Mouse (Mus musculus) heart, adult 2 months (tissue): Measurements from ENCODE around the gene Pdxp. TPM values are rescaled to one million over a fixed set of nuclear protein-coding genes. Genes with fewer than 3 reads are reported as not detected.

Experiments
- DNase-seq, 2 experiments: peaks; one replicate each; pipeline ENCODE4 v3.0.0; 2021
- H3K27ac ChIP-seq: fragments of 200-600 bp; 2 replicates; pipeline ENCODE4 v1.8.1; 2022
- H3K27me3 ChIP-seq: fragments of 200-500 bp; 2 replicates; pipeline ENCODE4 v1.6.1; 2012; ENCODE audit warnings: mild to moderate bottlenecking, low read length, inconsistent platforms, mixed read lengths; ENCODE audit not compliant: control insufficient read depth, insufficient read depth
- H3K36me3 ChIP-seq: fragments of 200-500 bp; 2 replicates; pipeline ENCODE4 v1.6.1; 2012; ENCODE audit warnings: low read length, inconsistent platforms; ENCODE audit not compliant: control insufficient read depth, insufficient read depth
- H3K4me1 ChIP-seq: fragments of 200-500 bp; 2 replicates; pipeline ENCODE4 v1.6.1; 2011; ENCODE audit warnings: low read length; ENCODE audit not compliant: control insufficient read depth, insufficient read depth
- H3K4me3 ChIP-seq: fragments of 200-600 bp; 2 replicates; pipeline ENCODE4 v1.8.1; 2022
- H3K79me2 ChIP-seq: fragments of 200-500 bp; replicated peaks from 2 replicates; pipeline ENCODE4 v1.6.1; 2012; ENCODE audit warnings: mild to moderate bottlenecking, inconsistent platforms, low read length, moderate library complexity, mixed read lengths; ENCODE audit not compliant: control insufficient read depth, insufficient read depth
- H3K9ac ChIP-seq: fragments of 200-500 bp; 2 replicates; pipeline ENCODE4 v1.6.1; 2012; ENCODE audit warnings: low read depth, mild to moderate bottlenecking, control low read depth, inconsistent platforms, low read length, mixed read lengths
- CTCF ChIP-seq: fragments of 200-600 bp; IDR thresholded peaks from 2 replicates; pipeline ENCODE4 v1.8.1; 2022; ENCODE audit warnings: antibody characterized with exemption, mild to moderate bottlenecking, moderate library complexity
- EP300 ChIP-seq: fragments of 200-500 bp; IDR thresholded peaks from 2 replicates; pipeline ENCODE4 v1.6.1; 2011; ENCODE audit warnings: low read depth, low read length, control low read depth; ENCODE audit not compliant: insufficient read depth
- POLR2A ChIP-seq: fragments of 200-500 bp; IDR thresholded peaks from 2 replicates; pipeline ENCODE4 v1.6.1; 2011; ENCODE audit warnings: mild to moderate bottlenecking, low read depth, low read length, control low read depth; ENCODE audit not compliant: insufficient read depth
- WGBS: fragments of 180-500 bp; shearing (Covaris S2); methylation state at CpG from one replicate; pipeline ENCODE4 v1.1.7; 2018; 5-methylcytosine and 5-hydroxymethylcytosine counted together
- intact Hi-C: fragments of 180-260 bp; cut with DNase I; formaldehyde crosslinking; loops from one replicate; pipeline ENCODE4 v1.15.1; 2025
- polyA plus RNA-seq: library from polyadenylated mRNA; depleted of rRNA; stranded (reverse); fragments of >200 nt; gene quantifications from 2 replicates; pipeline ENCODE4 v1.2.3, GENCODE M21; 2012
- total RNA-seq, 2 experiments: library from RNA; stranded (reverse); gene quantifications; 2 replicates each; pipeline ENCODE4 v1.2.3; 2021

Gene Pdxp
- total and polyA plus RNA-seq, 3 experiments, result 0.81 to 2.0 (median 0.86) TPM

DNA sequence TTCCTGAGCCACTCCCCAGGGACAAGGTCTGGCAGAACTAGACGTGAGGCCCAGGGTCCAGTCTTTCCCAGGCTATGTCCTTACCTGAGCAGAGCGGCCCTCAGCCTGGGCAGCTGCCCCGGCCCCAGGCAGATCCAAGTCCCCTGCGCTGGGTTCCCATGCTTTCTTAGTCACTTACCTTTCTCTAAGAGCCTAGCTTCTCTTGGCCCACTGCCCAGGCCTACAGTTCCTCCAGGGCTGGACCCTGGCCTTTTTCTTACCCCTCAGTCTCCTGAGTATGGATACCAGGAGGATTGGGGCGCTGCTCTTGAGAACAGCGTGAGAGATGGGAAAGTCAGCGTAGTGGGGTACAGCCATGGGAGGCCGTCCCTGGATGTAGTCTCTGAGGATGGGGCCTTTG lies 33.3 kb upstream of the Pdxp start:
- H3K36me3 ChIP-seq, result no peaks in the 10 kb centered on the region
- H3K79me2 ChIP-seq, result no peaks in the 10 kb centered on the region
- no peak for DNase-seq
- peaks cover 5% of the 10 kb centered on the region for H3K4me1 ChIP-seq
- no peak overlapping the region for H3K4me3 ChIP-seq
- intact Hi-C loops, result no loop called here
- no peak overlapping the region for H3K27ac ChIP-seq
- no peak overlapping the region for H3K9ac ChIP-seq
- 89% methylated on average over 8 of the region's 8 CpGs for WGBS
- TF ChIP-seq POLR2A (no peak), CTCF (no peak)
- no peaks in the 10 kb centered on the region for H3K27me3 ChIP-seq

DNA sequence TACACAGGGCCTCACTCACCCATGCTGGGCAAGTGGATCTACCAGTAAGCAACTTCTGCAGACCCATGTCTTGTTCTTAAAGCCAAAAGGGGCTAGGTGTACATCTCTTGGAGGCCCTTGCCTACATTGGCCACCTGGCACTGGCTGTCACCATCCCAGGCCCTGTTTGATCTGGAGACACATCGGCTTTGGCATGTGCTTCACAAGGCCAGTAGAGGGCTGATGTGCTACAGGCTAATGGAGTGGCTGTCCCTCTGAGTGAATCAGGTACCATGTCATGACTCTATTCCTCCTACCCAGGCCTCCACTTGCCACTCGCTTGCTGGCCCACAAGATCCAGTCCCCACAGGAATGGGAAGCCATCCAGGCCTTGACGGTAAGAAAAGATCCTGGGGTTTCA lies 31.9 kb upstream of the Pdxp start:
- no peaks in the 10 kb centered on the region for H3K79me2 ChIP-seq
- no peak overlapping the region for H3K4me3 ChIP-seq
- H3K36me3 ChIP-seq, result no peaks in the 10 kb centered on the region
- 89% methylated on average over 3 of the region's 3 CpGs for WGBS
- no peak overlapping the region for H3K27ac ChIP-seq
- no peak for DNase-seq
- intact Hi-C loops, result no loop called here
- H3K4me1 ChIP-seq, result peaks cover 2% of the 10 kb centered on the region; the same call in 1 of the 2 replicates
- H3K27me3 ChIP-seq, result no peaks in the 10 kb centered on the region
- no peak overlapping the region for H3K9ac ChIP-seq
- no peak for TF ChIP-seq EP300
- TF ChIP-seq CTCF, result no peak
- no peak for TF ChIP-seq POLR2A

DNA sequence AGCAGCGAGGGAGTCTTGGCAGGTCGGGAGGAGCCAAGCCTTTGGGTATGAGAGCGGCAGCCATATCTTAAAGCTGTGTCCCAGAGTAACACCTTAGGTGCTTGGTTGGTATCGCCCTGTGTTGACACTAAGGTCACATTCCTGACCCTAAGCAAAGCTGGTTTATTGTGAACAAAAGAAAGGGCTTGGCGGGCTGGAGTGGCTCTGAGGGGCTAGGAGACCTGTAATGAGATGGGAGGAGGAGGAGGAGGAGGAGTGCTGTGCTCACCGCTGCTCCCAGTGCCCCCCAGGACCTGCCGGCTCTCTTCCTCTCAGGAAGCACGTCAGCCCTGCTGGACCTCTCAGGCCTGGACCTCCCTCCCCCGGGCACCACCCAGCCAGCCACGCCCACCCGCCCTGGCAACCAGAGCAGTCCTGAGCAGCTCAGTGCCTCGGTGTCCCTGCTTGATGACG lies 24.3 kb upstream of the Pdxp start:
- H3K36me3 ChIP-seq, result no peaks in the 10 kb centered on the region
- DNase-seq, result no peak
- H3K9ac ChIP-seq, result no peak overlapping the region

DNA sequence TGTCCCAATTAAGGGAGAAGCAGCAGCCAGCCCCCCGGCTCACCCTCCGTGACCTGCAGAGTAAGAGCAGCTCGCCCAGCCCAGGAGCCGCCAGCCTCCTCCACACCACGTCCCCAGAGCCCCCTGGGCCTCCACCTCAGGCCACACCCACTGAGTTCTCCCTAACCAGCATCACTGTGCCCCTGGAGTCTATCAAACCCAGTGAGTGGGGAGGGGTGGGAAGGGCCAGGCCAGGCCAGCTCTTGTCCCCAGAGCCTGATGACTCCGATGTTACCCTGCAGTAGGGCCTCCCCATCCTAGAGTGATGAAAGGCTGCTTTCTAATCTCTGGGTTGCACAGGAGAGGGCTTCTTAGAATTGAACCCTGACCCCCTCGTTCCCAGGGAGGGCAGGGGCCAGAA lies 21.3 kb upstream of the Pdxp start:
- no peaks in the 10 kb centered on the region for H3K36me3 ChIP-seq
- H3K4me3 ChIP-seq, result no peak overlapping the region
- no peak overlapping the region for H3K27ac ChIP-seq
- intact Hi-C loops, result loop anchor here (5.0 kb wide), 1 partner anchor 640 kb away; no protein-coding TSS in a partner anchor
- H3K27me3 ChIP-seq, result no peaks in the 10 kb centered on the region
- DNase-seq, result no peak
- no peaks in the 10 kb centered on the region for H3K79me2 ChIP-seq
- no peak overlapping the region for H3K9ac ChIP-seq
- WGBS, result 70% methylated on average over 7 of the region's 7 CpGs
- no peaks in the 10 kb centered on the region; the same call in 1 of the 2 replicates for H3K4me1 ChIP-seq
- TF ChIP-seq EP300 (no peak), POLR2A (no peak), CTCF (no peak)

More for the DNA sequence above, 24.3 kb upstream of the Pdxp start:
- Histone ChIP-seq H3K27ac (no peak overlapping the region), H3K4me3 (no peak overlapping the region), H3K27me3 (no peaks in the 10 kb centered on the region), H3K79me2 (no peaks in the 10 kb centered on the region), H3K4me1 (no peaks in the 10 kb centered on the region)
- no peak for TF ChIP-seq POLR2A
- TF ChIP-seq EP300, result no peak
- no peak for TF ChIP-seq CTCF
- WGBS, result 48% methylated on average over 13 of the region's 13 CpGs
- intact Hi-C loops, result no loop called here

DNA sequence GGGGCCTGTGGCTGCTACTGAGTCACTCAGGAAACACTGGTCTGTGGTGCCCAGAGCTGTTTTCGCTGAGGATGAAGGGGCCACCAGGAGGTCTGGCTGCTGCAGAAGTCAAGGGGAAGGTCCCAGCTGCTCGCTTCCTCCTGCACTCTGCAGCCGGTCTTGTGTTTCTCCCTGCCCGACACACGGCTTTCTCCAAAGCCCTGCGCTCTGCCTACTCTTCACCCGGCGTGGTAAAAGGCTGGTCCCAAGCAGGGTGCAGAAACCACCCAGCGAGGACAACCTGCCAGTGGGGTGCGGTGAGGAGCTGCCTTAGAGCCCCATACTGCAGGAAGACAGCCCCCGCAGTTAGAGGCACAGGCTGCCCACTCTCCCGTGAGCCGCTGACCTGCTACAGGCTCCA lies 19.0 kb upstream of the Pdxp start:
- Histone ChIP-seq H3K9ac (no peak overlapping the region), H3K27ac (no peak overlapping the region), H3K27me3 (no peaks in the 10 kb centered on the region), H3K4me1 (no peaks in the 10 kb centered on the region; the same call in 1 of the 2 replicates), H3K79me2 (no peaks in the 10 kb centered on the region), H3K4me3 (no peak overlapping the region), H3K36me3 (no peaks in the 10 kb centered on the region)
- WGBS, result 68% methylated on average over 13 of the region's 13 CpGs
- intact Hi-C loops, result loop anchor here (5.0 kb wide), 1 partner anchor 638 kb away; no protein-coding TSS in a partner anchor
- no peak for DNase-seq
- TF ChIP-seq POLR2A (no peak), CTCF (no peak), EP300 (no peak)

DNA sequence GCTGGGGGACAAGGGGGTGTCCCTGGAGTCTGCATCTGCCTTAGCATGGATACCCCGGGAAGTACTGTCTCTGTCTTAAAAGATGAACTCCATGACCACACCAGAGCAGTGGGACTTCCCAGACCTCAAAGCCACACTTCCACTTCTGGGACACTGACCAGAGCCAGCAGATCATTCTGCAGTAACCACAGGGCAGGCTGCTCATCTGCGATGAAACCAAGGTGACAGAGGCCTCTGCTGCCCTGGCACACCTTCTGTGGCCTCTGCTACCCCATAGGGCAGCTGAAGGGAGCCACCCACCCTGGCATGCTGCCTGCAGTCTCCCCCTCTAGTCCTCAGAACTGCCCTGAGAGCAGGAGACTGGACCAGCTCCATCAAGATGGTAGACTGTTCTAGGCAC lies 18.0 kb upstream of the Pdxp start:
- Histone ChIP-seq H3K27ac (no peak overlapping the region), H3K79me2 (no peaks in the 10 kb centered on the region), H3K4me3 (no peak overlapping the region), H3K9ac (no peak overlapping the region), H3K27me3 (no peaks in the 10 kb centered on the region), H3K4me1 (peaks cover under 1% of the 10 kb centered on the region; the same call in 1 of the 2 replicates), H3K36me3 (no peaks in the 10 kb centered on the region)
- DNase-seq, result no peak
- intact Hi-C loops, result no loop called here
- WGBS, result 60% methylated on average over 2 of the region's 2 CpGs
- no peak for TF ChIP-seq POLR2A
- no peak for TF ChIP-seq EP300
- no peak for TF ChIP-seq CTCF

DNA sequence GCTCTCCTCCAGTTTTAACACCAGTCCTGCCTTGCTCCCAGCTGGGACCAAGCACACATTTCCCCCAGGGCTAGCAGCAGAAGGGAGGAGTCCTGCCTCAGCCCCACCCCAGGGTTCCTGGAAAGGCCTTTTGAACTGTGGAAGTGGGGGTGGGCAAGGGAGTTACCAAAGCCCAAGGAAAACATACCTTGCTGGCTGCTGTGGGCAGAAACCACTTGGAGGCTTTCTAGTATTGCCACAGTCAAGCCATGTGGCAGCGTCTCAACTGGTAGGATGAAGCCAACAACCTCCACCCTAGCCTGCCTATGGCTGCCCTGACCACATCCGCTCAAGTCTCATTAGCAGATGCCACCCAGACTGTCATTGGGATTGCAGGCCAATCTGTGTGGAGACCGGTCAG lies 17.6 kb upstream of the Pdxp start:
- TF ChIP-seq POLR2A, result no peak
- no peak for TF ChIP-seq CTCF
- no peak for TF ChIP-seq EP300
- Histone ChIP-seq H3K27ac (no peak overlapping the region), H3K4me3 (no peak overlapping the region), H3K27me3 (no peaks in the 10 kb centered on the region), H3K79me2 (no peaks in the 10 kb centered on the region), H3K9ac (no peak overlapping the region), H3K4me1 (peaks cover 2% of the 10 kb centered on the region), H3K36me3 (no peaks in the 10 kb centered on the region)
- no peak for DNase-seq
- WGBS, result 87% methylated on average over 3 of the region's 3 CpGs
- intact Hi-C loops, result no loop called here
